In genomic region chr14:57607500-57607899, GRCm38 (mm10) we compare ENCODE assay signal across 8 mouse cellular contexts. TPM values are rescaled to one million over a fixed set of nuclear protein-coding genes. Genes with fewer than 3 reads are reported as not detected.
DNase-seq lines count a peak whose midpoint lies in the region; ATAC-seq lines count a peak whose summit lies in the region.

No protein-coding gene starts in this region.

- ATAC-seq in forebrain, embryonic 12.5 days (ENCODE audit: low FRiP score) = peak; percentile 71; the same call in 1 of the 2 replicates
- no peak for ATAC-seq in forebrain, embryonic 11.5 days (replicated peaks; ENCODE audit: low FRiP score)
- peak; percentile 84 for ATAC-seq in intestine, embryonic 15.5 days
- peak; percentile 83 for ATAC-seq in neural tube, embryonic 15.5 days (ENCODE audit: low FRiP score)

- peaks cover 16% of the 10 kb centered on the region for H3K36me3 ChIP-seq in forebrain, embryonic 12.5 days (replicated peaks)
- H3K36me3 ChIP-seq in forebrain, embryonic 11.5 days (ENCODE audit: control insufficient read depth, insufficient read depth, low read length) = no peaks in the 10 kb centered on the region; the same call in 1 of the 2 replicates
- 0 out of 2 replicates have a peak, but pooled peaks cover 3% of the 10 kb centered on the region for H3K36me3 ChIP-seq in intestine, embryonic 15.5 days
- peaks cover 14% of the 10 kb centered on the region for H3K36me3 ChIP-seq in neural tube, embryonic 15.5 days

- no peak for DNase-seq in forebrain, embryonic 11.5 days (ENCODE audit: low spot score)
- DNase-seq in cerebellum, adult 11 months = peak; percentile 91
- DNase-seq in gastrocnemius, adult 18-20 months (ENCODE audit: low spot score) = peak; percentile 97
- DNase-seq in left cerebral cortex, postnatal 14 days (ENCODE audit: low spot score in 2 of 2) = peak; percentile 76 to 83
- DNase-seq in urinary bladder, adult 2 months (ENCODE audit: low spot score) = peak; percentile 83

- no peaks in the 10 kb centered on the region for H3K27me3 ChIP-seq in forebrain, embryonic 12.5 days
- H3K27me3 ChIP-seq in forebrain, embryonic 11.5 days (ENCODE audit: control insufficient read depth, insufficient read depth, low read length) = no peaks in the 10 kb centered on the region
- H3K27me3 ChIP-seq in intestine, embryonic 15.5 days (replicated peaks) = no peaks in the 10 kb centered on the region
- no peaks in the 10 kb centered on the region for H3K27me3 ChIP-seq in neural tube, embryonic 15.5 days (replicated peaks)

- H3K9me3 ChIP-seq in forebrain, embryonic 12.5 days = no peaks in the 10 kb centered on the region
- H3K9me3 ChIP-seq in forebrain, embryonic 11.5 days (ENCODE audit: control insufficient read depth, low read length) = no peaks in the 10 kb centered on the region
- no peaks in the 10 kb centered on the region for H3K9me3 ChIP-seq in intestine, embryonic 15.5 days
- no peaks in the 10 kb centered on the region for H3K9me3 ChIP-seq in neural tube, embryonic 15.5 days (replicated peaks)

- no peak overlapping the region for H3K27ac ChIP-seq in forebrain, embryonic 12.5 days
- no peak overlapping the region for H3K27ac ChIP-seq in forebrain, embryonic 11.5 days (ENCODE audit: low read depth, low read length)
- no peak overlapping the region for H3K27ac ChIP-seq in intestine, embryonic 15.5 days
- no peak overlapping the region for H3K27ac ChIP-seq in neural tube, embryonic 15.5 days (replicated peaks)

- H3K4me3 ChIP-seq in forebrain, embryonic 12.5 days (replicated peaks) = no peak overlapping the region
- H3K4me3 ChIP-seq in forebrain, embryonic 11.5 days (ENCODE audit: low read depth, low read length) = no peak overlapping the region
- no peak overlapping the region for H3K4me3 ChIP-seq in intestine, embryonic 15.5 days (replicated peaks)
- no peak overlapping the region for H3K4me3 ChIP-seq in neural tube, embryonic 15.5 days (replicated peaks)

- 38% methylated on average over 1 of the region's 1 CpGs for WGBS in forebrain, embryonic 12.5 days
- WGBS in forebrain, embryonic 11.5 days = 59% methylated on average over 1 of the region's 1 CpGs
- 28% methylated on average over 1 of the region's 1 CpGs for WGBS in intestine, embryonic 15.5 days
- 29% methylated on average over 1 of the region's 1 CpGs for WGBS in neural tube, embryonic 15.5 days

- H3K4me1 ChIP-seq in forebrain, embryonic 12.5 days = peaks cover 21% of the 10 kb centered on the region
- H3K4me1 ChIP-seq in forebrain, embryonic 11.5 days (replicated peaks; ENCODE audit: control insufficient read depth, insufficient read depth, low read length) = 0 out of 2 replicates have a peak, but pooled peaks cover 4% of the 10 kb centered on the region
- H3K4me1 ChIP-seq in intestine, embryonic 15.5 days (replicated peaks) = peaks cover 4% of the 10 kb centered on the region
- peaks cover 4% of the 10 kb centered on the region; the same call in 1 of the 2 replicates for H3K4me1 ChIP-seq in neural tube, embryonic 15.5 days

- intact Hi-C loops in left cerebral cortex, postnatal 14 days (cut with DNase I) = no loop called here

- no peak overlapping the region for H3K9ac ChIP-seq in forebrain, embryonic 12.5 days
- no peak overlapping the region for H3K9ac ChIP-seq in forebrain, embryonic 11.5 days (ENCODE audit: low read length)
- no peak overlapping the region for H3K9ac ChIP-seq in intestine, embryonic 15.5 days
- no peak overlapping the region for H3K9ac ChIP-seq in neural tube, embryonic 15.5 days (replicated peaks)

- no peak overlapping the region for H3K4me2 ChIP-seq in forebrain, embryonic 12.5 days
- no peak overlapping the region for H3K4me2 ChIP-seq in forebrain, embryonic 11.5 days (ENCODE audit: low read depth, low read length, severe bottlenecking)
- H3K4me2 ChIP-seq in intestine, embryonic 15.5 days (replicated peaks) = no peak overlapping the region
- H3K4me2 ChIP-seq in neural tube, embryonic 15.5 days = no peak overlapping the region

RNA-seq across cellular contexts. Expression of gene Eef1akmt1, which starts 36.1 kb away (rescaled TPM):
- polyA plus RNA-seq in forebrain, embryonic 12.5 days (2016; fragmentation: Nextera tagmentation; extraction: Ambion mirVana) = 71.6 and 77.7 TPM in 2 replicates
- polyA plus RNA-seq in forebrain, embryonic 11.5 days (2014; fragmentation: Nextera tagmentation; extraction: Ambion mirVana) = 79.4 and 86.5 TPM in 2 replicates
- 10 to 100 TPM; 45.1 to 47.3 TPM for total RNA-seq in gastrocnemius, adult 18-20 months (2021)
- polyA plus RNA-seq in intestine, embryonic 15.5 days (2015; fragmentation: Nextera tagmentation; extraction: Ambion mirVana) = 95.5 and 97.4 TPM in 2 replicates
- 10 to 100 TPM; 37.7 to 41.2 TPM for total RNA-seq in left cerebral cortex, postnatal 14 days (2021)
- 99.3 and 104 TPM in 2 replicates for polyA plus RNA-seq in neural tube, embryonic 15.5 days (2015; fragmentation: Nextera tagmentation; extraction: Ambion mirVana)
- 30.9 and 34.9 TPM in 2 replicates for polyA plus RNA-seq in urinary bladder, adult 2 months (2012; rRNA removed)

RNA-seq across cellular contexts. Expression of gene Xpo4, which starts 57.7 kb away (rescaled TPM):
- polyA plus RNA-seq in forebrain, embryonic 12.5 days (2016; fragmentation: Nextera tagmentation; extraction: Ambion mirVana) = 26.3 and 26.8 TPM in 2 replicates
- polyA plus RNA-seq in forebrain, embryonic 11.5 days (2014; fragmentation: Nextera tagmentation; extraction: Ambion mirVana) = 35.6 and 39.1 TPM in 2 replicates
- 10 to 100 TPM; 10.1 to 10.9 TPM for total RNA-seq in gastrocnemius, adult 18-20 months (2021)
- 22.2 and 23.4 TPM in 2 replicates for polyA plus RNA-seq in intestine, embryonic 15.5 days (2015; fragmentation: Nextera tagmentation; extraction: Ambion mirVana)
- total RNA-seq in left cerebral cortex, postnatal 14 days (2021) = 10 to 100 TPM; 12.8 to 13.0 TPM
- 11.0 and 13.3 TPM in 2 replicates for polyA plus RNA-seq in neural tube, embryonic 15.5 days (2015; fragmentation: Nextera tagmentation; extraction: Ambion mirVana)
- 7.6 and 8.8 TPM in 2 replicates for polyA plus RNA-seq in urinary bladder, adult 2 months (2012; rRNA removed)
